Mouse (Mus musculus) CD4-positive helper T cell, adult 2 months (primary cell): ENCODE measurements around the gene Tmsb15l.
A peak's percentile ranks its signal among the peaks of the same experiment; 100 is the strongest.
"Not testable (repeated sequence)": the region's sequence is repeated elsewhere in the genome, so short reads cannot be mapped to it uniquely, and the experiment has no call there.

Experiments
- DNase-seq: peaks from one replicate; pipeline ENCODE4 v3.0.0-alpha.2; 2012; ENCODE audit warnings: low read depth, missing footprints, low spot score

Tmsb15l gene

DNA sequence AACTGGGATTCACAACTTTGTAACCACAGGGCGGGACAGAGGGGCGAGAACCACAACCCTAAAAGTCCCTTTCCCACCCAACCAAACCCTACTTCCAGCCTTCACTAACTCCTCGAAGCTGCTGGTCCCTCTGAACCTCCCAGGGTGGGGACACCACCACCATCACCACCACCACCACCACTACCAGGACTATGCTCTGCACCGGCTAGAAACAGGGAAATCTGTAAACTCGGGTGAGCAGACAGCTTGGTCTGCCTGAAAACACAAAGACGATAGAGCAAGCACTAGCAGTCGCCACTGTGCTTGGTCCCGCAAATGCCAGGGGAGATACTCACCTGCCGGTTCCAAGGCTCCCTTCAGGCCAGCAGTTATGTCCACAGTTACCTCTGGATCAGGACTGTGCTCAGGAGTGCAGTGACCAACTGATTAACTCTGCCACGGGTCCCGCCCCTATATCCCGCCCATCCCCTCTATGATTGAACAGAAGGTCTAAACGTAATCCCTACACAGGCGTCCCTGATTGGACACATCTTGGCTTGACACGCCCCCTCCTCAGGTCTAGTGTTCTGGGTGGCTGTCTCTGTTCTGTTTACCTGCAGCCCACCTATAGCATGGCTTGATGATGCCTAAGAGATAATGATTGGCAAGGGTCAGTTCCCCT, at the start of gene Tmsb15l, which contains the start of gene Tmsb15b1:
TSS of gene Tmsb15l (minus strand) at position 446 of the 661 bp plus-strand sequence.
TSS of gene Tmsb15b1 (minus strand) at position 451 of the 661 bp plus-strand sequence.
- peak; percentile 86 for DNase-seq

DNA sequence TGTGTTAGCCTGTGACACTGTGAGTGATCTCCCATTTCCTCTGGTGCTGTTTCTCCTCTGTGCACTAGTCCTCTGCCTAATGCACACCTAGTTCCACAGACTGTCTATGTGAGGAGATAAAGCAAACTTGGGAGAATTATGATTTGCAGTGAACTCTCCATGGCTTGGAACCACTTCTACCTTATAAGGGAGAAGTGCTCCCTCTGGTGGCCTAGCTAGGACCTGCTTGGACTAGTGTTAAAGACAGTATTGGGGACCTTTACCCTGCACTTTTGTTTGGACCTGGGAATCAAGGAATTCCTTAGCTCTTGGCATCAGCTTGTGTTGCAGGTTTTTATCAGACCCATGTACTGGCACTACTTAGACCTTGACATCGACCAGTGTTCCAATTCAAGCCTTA, 42.6 kb upstream of the Tmsb15l start:
- DNase-seq, result peak; percentile 56

DNA sequence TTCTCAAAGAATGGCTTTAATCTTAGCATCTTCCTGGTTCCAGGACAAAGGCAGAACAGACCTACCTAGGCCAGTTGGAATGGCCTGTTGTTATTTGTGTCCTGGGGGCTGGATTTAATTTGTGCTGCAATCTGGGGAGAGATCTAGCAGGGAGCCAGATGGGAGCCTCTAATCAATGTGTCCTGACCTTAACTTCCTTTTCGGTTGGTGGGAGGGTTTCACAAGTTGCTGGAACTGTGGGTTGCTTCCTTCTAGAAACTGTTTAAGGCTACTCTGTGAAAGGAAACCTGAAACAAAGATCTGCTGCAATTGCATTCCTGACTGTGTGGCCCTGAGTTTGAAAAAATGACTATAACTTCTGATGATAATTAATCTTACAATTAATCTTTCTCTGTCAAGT, 41.0 kb upstream of the Tmsb15l start:
- no peak for DNase-seq

DNA sequence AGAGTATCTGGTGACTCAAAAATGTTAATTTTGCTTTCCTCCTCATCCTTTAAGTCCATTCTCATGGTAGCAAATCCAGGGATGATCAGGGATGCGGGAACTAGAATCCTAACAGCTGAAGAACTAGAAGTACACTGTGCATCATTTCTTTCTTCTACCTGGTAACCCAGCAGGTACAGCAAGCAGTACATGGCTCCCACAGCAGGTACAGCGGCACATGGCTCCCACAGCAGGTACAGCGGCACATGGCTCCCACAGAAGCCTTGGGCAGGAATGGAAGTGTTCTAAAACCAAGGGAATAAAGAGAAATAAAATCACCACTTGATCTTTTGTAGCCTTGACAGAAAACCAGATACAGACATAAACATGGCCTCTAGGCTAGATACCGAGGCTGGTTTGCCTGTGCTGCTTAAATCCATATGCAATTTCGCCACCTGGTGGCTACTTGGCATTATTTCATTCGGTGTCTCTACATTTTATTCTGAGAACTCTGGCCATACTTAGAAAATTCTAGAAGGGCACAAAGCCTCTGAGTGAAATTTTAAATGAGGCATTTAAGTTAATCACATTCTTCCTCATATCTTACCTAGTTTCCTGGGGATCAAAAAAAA, 38.5 kb upstream of the Tmsb15l start:
- DNase-seq, result peak; percentile 67

DNA sequence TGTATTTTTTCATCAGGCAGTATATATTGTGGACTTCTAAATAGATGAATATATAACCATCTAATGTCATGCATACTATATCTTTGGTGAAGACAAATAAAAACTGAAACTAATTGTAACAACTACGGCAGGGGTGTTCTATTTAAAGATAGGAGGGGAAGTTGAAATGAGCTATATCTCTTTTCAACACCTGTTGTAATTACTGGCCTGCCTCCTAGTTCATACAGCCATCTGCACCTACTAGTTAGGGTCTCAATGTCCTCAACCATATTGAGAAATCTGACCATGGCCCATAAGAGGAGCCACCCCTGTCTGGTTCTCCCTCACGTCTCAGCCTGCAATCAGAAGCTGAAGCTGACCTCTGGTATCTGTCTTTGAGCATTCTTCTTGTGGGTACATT, 19.6 kb upstream of the Tmsb15l start:
- no peak for DNase-seq

DNA sequence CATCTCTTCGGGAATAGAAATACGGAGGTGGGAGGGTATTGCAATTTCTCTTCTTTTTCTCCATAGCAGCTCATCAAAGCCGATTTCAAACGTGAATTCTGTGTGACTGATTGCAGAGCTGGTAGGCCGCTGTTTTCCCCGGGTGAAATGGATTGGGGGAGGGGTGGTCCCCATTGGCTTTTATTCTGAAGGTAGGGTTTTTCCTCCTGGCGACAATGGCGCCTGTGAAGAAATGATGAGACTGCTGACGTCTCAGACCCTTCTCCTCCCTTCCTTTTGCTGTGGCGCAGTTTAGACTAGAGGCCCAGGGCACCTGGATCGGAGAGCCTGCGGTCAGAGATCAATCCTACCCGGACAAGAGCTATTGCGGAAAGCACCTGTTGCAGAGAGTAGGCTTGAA, 17.0 kb upstream of the Tmsb15l start:
- DNase-seq, result peak; percentile 4

DNA sequence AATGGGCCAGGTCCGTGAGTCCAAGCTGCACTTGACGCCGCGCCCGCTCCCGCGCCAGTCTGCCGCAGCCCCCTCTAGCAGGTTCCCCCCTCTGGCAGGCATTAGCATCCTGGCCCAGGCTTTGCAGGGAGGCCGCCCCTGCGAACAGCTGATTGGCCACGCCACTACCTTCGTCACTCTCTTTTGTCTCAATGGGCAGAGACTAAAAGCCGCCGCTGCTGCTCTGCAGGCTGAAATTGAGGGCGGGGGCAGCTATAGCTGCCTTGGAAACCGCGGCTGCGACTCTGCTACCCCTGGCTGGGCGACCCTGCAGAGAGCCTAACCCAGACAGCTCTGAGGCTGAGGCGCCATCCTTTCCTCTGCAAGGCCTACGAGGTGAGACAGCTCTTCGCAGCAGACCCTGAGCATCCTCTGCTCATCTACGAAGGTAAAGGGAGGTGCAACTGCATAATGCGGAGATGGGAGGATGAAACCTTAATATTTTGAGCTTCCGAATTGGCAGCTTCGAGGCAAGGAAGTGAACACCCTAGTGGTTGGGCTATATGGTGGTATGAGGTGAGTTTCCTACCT, 16.4 kb upstream of the Tmsb15l start, which contains the start of gene Zcchc18:
TSS of gene Zcchc18 (plus strand) at position 178 of the 570 bp plus-strand sequence.
- DNase-seq, result peak; percentile 78

DNA sequence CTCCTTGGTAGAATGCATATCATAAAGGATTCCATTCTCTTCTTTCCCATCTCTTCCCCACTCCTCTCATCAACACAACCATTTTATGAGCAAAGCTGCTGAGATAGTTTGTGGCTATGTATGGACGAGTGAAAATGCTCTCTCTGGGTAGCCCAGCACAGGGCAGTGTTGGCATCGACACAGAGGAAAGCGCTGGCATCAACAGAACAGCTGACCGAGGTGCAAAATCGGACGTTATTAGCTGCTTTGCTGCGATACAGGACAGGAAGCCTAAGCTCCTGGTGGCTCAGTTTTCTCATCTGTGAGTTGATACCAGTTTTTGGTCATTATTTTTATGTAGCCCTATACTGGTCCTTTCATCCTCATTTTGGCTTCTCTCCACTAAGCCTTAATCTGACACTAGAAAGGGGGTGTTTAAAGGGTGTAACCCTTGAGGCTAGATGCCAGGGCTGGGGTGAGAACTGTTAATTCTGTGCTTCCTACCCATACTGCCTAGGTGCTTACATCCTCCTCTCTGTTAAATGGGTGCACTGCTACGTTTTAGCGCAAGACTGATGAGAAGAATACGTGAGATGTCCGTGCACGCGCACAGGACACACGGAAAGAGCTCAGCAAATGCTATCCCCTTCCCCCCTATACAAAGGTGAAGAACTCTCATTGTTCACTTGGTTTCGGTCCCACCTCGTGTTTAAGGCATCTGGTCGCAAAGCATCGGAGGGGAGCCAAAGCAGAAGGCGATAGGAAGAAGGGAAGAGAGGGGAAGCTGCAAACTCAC, 15.7 kb upstream of the Tmsb15l start:
- DNase-seq, result no peak

DNA sequence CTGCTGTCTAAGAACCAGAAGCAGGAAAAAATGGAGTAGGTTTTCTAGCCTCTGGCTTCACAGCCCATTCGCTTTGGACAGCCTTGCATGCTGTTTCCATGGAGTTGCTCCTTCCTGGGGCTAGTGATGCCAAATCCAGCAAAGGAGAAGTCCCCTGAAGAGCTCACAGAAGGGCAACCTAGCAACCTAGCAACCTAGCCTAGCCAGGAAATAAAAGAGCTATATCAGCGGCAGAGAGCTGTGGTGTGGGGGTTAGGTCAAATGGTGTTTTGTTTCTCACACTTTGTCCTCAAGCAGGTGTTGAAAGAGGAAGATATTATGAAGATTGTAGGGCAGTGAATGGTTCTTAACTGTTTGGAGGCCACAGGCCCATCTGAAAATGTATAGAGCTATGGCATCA, 14.6 kb upstream of the Tmsb15l start:
- no peak for DNase-seq

DNA sequence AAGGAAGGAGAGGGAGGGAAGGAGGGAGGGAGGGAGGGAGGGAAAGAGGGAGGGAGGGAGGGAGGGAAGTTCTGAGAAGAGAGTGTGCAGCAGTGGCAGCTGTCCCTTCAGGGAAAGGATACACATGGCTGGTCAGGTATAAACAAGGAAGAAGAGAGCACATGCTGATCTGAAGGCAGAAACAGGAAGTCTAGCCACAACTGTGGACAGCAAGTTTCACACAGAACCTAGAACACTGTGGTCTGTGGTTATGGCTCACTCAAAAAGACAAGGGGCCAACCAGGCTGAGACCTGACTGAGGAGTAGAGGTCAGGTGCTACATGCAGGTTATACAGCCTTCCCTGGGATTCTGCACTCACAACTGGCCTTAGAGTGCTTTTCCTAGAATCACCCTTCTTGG, 9.4 kb upstream of the Tmsb15l start:
- DNase-seq, result peak; percentile 18

DNA sequence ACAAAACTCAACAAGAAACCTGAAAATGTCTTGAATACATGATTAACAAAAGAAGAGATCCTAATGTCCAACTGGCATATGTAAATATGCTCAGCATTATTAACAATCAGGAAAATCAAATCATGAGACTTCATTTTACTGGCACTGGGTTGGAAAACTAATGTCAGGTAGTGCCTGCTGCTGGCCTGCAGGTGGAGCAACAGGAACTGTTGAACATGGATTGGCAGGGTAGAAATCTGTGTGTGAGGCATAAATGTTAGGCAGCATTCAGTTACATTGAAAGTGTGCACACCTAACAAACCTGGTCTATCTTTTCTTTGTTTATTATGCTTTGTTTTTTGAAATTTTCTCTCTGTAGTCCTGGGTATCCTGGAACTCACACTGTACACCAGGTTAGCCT, 1.9 kb upstream of the Tmsb15l start:
- peak; percentile 22 for DNase-seq

DNA sequence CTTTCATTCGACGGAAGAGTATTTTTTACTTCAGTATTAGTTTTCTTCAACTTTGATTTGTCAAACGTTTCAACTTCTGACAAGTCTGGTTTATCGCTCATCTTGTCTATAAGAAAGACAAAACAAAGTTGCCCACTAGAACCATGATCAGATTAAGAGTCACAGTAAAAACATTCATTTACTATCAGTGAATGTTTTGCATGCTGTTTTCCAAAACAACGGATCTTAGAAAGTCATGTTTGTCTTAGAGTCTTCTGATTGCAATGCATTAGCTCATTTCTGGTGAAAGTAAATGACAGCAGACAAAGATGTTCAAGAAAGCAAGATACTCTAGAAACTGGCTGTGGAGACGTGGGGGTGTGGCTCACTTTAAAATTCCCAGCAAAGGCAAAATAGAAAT, 1.3 kb downstream of the Tmsb15l start, which contains the start of gene Tmsb15b2:
TSS of gene Tmsb15b2 (minus strand) at position 101 of the 400 bp plus-strand sequence.
- DNase-seq, result not testable (repeated sequence)

DNA sequence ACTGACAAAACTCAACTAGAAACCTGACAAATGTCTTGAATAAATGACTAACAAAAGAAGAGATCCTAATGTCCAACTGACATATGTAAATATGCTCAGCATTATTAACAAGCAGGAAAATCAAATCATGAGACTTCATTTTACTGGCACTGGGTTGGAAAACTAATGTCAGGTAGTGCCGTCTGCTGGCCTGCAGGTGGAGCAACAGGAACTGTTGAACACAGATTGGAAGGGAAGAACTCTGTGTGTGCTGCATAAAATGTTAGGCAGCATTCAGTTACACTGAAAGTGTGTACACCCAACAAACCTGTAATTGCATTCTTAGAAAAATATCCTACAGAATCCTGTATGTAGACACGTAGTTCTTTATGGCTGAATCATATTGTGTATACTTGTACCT, 17.0 kb downstream of the Tmsb15l start:
- peak; percentile 17 for DNase-seq

DNA sequence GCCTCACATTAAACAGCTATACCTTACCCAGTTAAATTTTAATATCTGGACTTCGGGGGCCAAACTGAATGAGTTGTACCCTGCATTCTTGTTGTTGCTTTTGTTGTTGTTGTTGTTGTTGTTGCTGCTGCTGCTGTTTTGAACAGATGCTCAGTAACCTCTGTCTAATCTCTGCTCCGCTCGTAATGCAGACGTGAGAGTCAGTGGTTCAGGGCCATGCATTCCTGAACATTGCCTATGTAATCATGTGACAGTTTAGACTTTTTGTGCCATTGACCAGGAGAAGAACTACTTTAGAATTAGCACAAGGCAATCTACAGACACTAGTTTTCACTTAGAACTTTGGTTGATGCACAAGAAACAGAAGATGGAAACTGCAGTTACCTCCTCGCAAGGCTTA, 18.4 kb downstream of the Tmsb15l start:
- DNase-seq, result not testable (repeated sequence)

DNA sequence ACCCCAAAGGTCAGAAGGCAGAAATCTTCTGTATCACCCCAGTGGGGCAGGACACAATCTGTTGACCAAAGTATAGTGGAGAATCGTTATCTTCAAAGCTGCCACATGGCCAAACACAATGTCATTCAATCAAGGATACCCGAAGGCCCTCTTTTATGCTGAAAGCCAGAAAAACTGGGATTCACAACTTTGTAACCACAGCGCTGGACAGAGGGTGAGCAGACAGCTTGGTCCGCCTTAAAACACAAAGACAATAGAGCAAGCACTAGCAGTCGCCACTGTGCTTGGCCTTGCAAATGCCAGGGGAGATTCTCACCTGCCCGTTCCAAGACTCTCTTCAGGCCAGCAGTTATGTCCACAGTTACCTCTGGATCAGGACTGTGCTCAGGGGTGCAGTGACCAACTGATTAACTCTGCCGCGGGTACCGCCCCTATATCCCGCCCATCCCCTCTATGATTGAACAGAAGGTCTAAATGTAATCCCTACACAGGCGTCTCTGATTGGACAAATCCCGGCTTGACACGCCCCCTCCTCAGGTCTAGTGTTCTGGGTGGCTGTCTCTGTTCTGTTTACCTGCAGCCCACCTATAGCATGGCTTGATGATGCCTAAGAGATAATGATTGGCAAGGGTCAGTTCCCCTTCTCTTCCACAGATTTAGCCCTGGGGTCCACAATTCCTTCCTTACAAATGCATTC, 18.9 kb downstream of the Tmsb15l start:
- not testable (repeated sequence) for DNase-seq

DNA sequence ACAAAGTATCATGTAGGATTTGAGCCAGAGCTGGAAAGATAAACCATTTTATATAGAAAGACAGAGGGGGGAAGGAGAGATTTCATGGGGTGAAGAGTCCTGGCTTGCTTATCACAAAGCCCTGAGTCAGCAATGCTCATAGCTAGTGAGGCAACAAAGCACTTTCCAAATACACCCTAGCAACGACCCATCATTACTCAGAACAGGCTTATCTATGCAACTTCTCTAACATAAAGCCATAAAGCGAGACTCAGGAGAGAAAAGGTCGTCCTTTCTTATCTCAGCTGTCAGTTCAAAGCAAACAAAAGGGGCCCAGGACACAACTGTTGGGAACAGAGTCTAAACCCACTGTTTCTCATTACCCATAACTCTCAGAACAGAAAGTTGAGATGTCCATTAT, 38.7 kb downstream of the Tmsb15l start:
- DNase-seq, result no peak

DNA sequence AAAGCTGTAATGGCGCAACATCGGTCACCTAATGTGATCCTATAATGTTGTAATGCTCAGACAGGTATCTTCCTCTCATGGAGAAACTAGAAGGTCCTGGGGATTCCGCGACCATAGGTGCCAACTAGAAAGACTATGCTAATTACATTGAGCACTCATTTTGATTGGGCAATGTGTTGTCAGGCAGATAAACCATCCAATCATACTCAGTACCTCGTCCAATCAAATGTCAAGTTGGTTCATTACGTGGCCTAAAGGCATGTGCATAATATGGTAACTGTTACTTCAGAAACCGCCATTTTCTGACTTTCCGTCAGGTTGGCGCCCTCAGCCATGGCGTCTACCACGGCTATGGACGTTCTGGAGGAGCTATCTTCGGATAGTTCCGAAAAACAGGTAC, 49.6 kb downstream of the Tmsb15l start, which contains the start of gene H2bfm:
TSS of gene H2bfm (plus strand) at position 295 of the 400 bp plus-strand sequence.
- peak; percentile 40 for DNase-seq

DNA sequence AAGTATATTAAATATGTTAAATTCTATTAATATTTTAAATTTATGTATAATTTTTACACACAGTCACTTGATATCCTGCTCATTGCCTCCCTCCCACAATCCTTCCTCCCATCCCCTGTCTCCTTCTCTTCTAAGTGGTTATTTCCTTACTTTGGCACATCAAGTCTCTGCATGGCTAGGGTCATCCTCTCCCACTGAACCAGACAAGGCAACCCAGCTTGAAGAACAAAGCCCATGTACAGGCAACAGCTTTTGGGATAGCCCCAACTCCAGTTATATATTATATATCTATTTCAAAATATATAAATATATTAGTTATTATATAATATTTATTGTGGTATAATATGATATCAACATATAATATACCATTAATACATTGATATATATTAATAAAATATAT, 50.8 kb downstream of the Tmsb15l start:
- DNase-seq, result no peak
